Mouse (Mus musculus): ENCODE results near the gene Fgl2. TPM values are rescaled to one million over a fixed set of nuclear protein-coding genes. Genes with fewer than 3 reads are reported as not detected.
"Not testable (repeated sequence)": the region's sequence is repeated elsewhere in the genome, so short reads cannot be mapped to it uniquely, and the experiment has no call there.

Gene Fgl2
- 10 to 100 TPM; 34.2 to 38.5 TPM for total RNA-seq (2021)
- long read RNA-seq, experiment 1, transcript Fgl2-201 (2 exons, 3,788 nt), result major isoform, 24 of 30 reads
- long read RNA-seq, experiment 1, partial matches to known transcripts, result 6 of 30 reads
- long read RNA-seq, experiment 1, other reads (novel, unspliced or antisense), result 0 of 30 reads
- long read RNA-seq, experiment 2, transcript Fgl2-201 (2 exons, 3,788 nt), result major isoform, 25 of 31 reads
- long read RNA-seq, experiment 2, partial matches to known transcripts, result 0 of 31 reads
- long read RNA-seq, experiment 2, other reads (novel, unspliced or antisense), result 6 of 31 reads

DNA sequence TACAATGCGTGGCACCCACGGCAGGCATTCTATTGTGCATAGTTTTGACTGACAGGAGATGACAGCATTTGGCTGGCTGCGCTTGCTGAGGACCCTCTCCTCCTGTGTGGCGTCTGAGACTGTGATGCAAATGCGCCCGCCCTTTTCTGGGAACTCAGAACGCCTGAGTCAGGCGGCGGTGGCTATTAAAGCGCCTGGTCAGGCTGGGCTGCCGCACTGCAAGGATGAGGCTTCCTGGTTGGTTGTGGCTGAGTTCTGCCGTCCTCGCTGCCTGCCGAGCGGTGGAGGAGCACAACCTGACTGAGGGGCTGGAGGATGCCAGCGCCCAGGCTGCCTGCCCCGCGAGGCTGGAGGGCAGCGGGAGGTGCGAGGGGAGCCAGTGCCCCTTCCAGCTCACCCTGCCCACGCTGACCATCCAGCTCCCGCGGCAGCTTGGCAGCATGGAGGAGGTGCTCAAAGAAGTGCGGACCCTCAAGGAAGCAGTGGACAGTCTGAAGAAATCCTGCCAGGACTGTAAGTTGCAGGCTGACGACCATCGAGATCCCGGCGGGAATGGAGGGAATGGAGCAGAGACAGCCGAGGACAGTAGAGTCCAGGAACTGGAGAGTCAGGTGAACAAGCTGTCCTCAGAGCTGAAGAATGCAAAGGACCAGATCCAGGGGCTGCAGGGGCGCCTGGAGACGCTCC is at the start of gene Fgl2:
Gene Fgl2 (plus strand): TSS at position 150 of the 687 bp plus-strand sequence.
- intact Hi-C loops (cut with DNase I), result loop anchor here (5.0 kb wide), 1 partner anchor 40 kb away; no protein-coding TSS in a partner anchor
- DNase-seq, result peak; percentile 72 to 74

DNA sequence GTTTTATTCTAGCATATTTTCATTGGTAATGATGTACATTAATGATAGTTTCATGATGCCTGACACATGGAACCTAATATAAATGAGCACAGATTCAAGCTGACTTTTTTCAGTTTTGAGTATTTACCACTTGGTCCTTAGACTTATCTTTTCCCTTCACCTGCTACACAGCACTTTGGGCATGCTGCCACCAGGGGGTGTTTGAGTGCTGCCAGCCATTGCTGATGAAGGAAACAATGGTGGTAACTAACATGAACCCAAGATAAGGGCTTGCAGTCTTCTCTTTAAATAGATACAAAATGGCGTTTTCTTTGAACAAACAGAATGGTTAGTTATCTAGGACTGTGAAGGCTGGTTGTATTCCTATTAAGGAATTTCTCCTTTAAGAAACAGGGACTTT is 45.9 kb upstream of the Fgl2 start:
- intact Hi-C loops (cut with DNase I), result loop anchor here (2.0 to 5.0 kb wide), 2 partner anchors 96 to 256 kb away; no protein-coding TSS in a partner anchor

DNA sequence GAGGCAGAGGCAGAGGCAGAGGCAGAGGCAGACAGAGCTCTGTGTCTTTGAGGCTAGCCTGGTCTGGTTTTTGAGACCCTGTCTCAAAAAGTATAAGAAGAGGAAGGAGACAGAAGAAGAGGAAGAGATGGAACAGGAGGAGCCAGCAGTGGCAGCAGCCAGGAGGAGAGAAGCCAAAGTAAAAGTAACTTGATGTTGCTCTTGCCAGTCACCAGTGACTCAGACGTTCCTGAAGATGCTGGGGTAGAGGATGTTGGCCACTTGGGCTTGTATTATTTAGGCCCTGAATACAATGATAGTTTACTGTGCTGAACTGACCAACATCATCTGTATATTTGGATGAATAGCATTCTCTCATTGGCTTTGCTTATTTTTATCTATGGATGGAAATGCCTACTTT is 43.9 kb upstream of the Fgl2 start:
- intact Hi-C loops (cut with DNase I), result loop anchor here (5.0 kb wide), 1 partner anchor 254 kb away; no protein-coding TSS in a partner anchor
- DNase-seq, result peak in 1 of 2 experiments; percentile 13

More for the DNA sequence above, 45.9 kb upstream of the Fgl2 start:
- peak; percentile 63 to 79 for DNase-seq

DNA sequence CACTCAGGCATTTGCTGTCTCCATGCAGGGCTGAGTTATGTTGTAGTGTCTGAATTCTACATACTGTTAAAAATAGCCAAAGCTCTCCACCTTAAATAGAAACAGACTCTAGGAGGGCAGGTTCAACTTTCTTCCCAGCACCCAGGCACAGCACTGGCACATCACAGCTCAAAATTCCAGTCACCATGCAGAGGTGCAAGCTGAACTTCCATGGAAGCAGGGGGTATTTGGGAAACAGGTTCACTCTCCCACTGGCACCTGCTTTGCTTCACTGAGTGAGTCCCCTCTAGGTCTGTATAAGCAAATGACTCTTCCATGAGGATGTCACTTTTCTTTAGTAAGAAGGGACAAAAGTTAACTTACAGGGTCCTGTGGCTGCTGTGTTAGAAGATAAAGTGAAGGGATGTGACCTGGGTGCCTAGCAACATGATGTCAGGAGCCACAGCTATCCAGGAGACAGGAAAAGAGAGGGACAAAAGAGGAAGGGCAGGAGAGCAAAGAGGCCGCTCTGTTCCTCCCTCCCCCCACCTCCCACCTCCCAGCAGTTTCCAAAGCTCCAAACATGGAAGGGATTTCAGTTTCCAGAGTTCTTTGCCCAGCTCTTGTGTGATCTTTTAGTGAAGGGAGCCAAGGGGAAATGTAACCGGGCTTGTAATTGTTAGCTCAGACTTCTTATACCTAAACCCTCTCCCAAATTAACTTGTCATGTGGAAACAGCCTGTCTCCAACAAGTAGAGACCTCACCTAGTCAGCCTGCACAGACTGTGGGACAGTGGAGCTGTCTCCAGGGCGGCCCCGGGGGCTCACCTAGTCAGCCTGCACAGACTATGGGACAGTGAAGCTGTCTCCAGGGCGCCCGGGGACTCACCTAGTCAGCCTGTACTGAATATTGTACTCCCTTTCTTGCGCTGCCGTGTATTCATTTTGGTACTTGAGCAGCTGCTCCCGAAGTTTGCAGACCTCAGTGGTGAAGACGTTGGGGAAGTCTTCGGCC is 42.5 kb upstream of the Fgl2 start:
- peak; percentile 15 to 39 for DNase-seq
- intact Hi-C loops (cut with DNase I), result loop anchor here (5.0 kb wide), 2 partner anchors 42 to 252 kb away; partner anchors contain the start of gene Fgl2

DNA sequence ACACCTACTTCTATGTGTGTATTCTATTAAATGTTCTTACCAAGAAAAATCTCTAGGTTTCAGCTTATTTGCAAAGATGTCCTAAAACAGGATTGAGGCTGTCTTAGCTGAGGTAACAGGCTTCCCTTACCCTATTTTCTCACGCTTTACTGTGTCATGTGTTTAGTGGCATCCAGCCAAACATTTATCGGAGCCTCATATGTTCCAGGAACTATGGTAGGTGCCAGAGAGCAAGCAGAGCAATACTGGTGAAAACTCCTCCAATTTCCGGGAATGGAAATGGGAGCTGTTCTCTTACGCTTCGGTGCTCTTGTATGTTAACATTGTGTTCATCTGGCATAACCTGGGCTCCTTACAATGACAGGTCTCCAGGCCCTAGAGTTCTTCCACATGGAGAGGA is 40.8 kb upstream of the Fgl2 start:
- intact Hi-C loops (cut with DNase I), result loop anchor here (5.0 kb wide), 1 partner anchor 41 kb away; the partner anchor contains the start of gene Fgl2

DNA sequence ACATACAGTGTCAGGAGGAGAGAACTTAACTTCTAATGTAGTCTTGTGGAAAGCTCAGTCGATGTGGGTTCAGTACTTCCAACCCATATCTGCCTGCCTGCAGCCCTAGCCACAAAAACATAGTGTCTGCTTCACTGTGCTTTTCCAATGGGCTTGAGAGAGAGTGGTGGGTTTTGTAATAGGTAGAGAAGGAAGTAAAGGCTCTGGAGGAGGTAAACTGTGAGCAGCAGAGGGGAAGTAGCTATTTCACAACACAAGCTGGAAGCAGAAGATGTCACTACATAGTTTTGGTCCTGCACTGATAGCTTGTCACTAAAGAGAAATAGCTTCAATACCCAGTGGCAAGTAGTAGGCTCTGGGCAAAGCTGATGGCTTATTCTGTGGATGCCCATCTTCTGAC is 40.3 kb upstream of the Fgl2 start:
- intact Hi-C loops (cut with DNase I), result loop anchor here (5.0 kb wide), 1 partner anchor 40 kb away; the partner anchor contains the start of gene Fgl2
- DNase-seq, result no peak

More for the DNA sequence above, 40.8 kb upstream of the Fgl2 start:
- peak in 1 of 2 experiments; percentile 48 for DNase-seq

DNA sequence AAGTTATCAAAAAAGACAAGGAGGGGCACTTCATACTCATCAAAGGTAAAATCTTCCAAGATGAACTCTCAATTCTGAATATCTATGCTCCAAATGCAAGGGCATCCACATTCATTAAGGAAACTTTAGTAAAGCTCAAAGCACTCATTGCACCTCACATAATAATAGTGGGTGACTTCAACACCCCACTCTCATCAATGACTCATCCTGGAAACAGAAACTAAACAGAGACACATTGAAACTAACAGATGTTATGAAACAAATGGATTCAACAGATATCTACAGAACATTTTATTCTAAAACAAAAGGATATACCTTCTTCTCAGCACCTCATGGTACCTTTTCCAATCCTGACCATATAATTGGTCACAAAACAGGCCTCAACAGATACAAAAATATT is 30.2 kb upstream of the Fgl2 start:
- intact Hi-C loops (cut with DNase I); DNase-seq: not testable (repeated sequence)

DNA sequence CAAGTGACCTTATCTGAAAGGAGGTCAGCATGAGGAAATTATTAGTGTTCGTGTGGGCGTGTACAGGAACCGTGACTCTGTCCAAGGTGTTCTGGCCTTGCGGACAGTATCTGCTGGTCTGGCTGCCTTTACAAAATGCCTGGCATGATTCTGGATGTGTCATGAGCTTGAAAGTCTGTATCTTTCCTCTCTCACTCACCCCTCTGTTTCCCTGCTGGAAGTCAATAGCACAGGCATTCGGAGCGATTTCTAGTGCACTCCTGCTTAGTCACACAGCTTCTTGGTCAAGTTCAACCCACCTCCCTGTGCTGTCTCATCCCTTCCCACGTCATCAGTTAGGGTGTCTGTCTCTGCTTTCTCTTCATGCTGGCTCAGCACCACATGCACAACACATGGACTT is 24.1 kb upstream of the Fgl2 start:
- intact Hi-C loops (cut with DNase I), result no loop called here
- DNase-seq, result peak; percentile 16 to 33

DNA sequence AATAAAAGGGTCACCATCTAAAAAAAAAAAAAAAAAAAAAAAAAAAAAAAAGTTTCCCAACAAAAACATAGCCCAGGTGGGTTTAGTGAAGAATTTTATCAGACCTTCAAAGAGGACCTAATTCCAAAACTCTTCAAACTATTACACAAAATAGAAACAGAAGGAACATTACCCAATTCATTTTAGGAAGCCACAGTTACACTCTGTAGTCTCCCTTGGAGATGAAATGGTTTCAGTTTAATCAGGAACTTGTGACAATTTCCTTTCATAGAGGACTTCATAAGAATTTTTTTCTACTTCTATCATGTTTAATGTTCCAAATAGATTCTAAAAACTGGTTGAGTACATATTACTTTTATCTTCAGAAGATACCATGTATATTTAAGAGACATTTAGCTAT is 20.8 kb upstream of the Fgl2 start:
- no peak for DNase-seq
- intact Hi-C loops (cut with DNase I), result no loop called here

DNA sequence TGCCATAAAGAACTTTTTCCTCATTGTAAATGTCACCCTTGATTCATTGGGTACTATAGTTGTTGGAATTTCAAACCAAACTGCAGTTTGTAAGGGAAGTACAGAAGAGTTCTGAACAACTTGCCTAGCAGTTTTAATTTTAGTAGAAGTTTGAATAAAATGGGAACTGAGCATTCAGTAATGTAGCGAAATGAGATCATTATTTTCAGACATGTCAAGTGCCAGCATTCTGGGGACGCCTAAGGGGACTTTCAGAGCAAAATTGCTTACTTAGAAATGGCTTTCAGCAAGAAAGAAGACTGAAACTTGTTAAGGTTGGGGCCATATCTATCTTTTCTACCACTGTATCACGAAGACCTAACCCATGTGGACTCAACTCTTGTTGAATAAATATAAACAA is 13.8 kb upstream of the Fgl2 start:
- intact Hi-C loops (cut with DNase I), result no loop called here
- no peak for DNase-seq

DNA sequence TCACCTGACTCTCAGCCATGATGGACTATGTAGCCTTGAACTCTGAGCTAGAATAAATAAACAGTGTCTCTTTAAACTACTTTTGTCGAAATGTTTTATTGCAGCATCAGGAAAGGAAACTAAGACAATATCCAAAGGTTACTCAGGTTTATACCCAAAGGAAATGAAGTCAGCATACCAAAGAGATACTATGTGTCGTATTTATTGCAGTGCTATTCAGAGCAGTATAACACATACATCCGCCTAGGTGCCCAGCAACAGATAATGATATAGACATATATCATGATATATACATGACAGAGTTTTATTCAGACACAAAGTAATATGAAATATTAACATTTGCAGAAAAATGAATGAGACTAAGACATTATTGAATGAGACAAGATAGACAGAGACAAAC is 9.1 kb upstream of the Fgl2 start:
- intact Hi-C loops (cut with DNase I), result no loop called here
- DNase-seq, result no peak

DNA sequence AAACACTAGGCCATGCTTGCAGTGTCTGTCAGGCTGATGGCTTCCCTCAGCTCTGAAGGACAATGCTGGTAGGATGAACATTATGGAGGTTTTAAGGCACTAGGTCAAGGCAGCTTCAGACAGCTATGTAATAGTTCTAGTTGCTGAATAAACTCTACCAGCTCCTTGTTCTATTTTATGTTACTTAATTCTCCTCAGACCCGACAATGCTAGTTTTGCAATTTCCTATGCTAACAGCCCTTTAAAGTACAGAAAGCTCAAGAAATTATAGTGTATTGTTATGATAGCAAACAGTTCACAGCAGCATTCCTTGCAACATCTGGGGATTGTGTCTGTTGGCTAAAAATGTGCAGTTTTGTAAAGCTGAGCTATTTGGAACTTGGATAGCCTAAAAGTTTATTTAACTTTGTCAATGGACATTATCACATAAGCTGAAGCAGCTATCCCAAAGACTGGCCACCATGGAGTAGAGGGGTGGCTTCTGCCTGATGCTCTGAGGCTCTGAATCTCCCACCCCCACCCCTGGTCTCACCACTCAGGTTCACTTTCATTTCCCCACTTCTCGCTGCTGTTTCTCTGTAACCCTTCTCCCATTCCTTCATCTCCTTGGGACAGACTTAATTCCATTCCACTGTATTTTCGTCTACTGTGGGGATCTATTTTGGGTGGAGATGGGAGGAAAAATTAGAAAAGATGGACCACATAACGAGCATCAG is 5.9 kb upstream of the Fgl2 start:
- no peak for DNase-seq
- intact Hi-C loops (cut with DNase I), result no loop called here

DNA sequence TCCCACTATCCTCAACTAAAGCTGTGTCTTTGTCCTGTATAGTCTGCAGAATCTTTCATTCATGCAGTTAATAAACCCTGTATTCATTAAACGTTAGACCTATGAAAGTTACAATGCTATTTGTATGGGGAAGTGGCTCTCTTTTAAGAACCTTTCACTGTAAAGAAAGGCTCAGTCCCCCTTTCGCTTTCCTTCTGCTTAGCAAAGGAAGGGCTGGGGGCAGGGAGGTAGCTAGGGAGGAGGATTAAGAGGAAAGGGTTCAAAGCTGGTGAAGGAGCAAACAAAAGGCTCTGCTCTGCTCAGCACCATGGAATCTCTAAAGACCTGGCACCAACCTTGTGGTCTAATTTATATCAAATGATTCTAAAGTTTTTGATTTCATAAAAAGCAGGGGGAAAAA is 4.9 kb upstream of the Fgl2 start:
- intact Hi-C loops (cut with DNase I), result no loop called here
- DNase-seq, result no peak

DNA sequence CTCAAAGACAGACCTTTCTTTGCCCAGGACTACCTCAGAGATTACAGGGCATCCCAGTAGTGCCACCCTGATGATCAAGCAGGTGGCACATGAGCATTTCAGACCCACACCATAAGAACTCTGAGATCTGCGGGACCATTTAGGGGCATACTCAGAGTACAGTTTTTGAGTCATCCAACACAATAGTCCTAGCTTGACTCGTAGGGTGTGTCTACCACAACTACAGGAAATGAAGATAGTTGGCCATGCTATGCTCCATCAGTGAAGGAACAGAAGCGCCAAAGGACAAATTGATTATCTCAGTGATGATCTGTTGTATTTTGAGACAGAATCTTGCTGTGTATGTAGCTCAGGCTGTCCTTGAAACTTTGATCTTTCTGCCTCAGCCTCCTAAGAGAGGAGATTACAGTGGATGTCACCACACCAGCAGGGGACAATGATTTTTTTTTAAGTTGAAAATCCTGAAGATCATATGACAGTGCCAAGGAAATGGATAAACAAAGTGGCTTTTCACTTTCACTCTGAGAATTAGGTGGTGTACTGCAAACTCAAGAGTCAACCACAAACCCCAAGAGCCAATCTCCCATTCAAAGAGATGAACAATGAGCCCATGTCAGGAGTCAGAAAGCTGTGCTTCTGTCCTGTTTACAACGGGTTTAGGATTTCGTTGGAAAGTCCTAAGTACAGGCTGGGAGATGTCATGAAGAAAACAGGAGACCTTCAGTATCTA is 2.1 kb upstream of the Fgl2 start:
- intact Hi-C loops (cut with DNase I), result loop anchor here (5.0 kb wide), 1 partner anchor 38 kb away; no protein-coding TSS in a partner anchor

DNA sequence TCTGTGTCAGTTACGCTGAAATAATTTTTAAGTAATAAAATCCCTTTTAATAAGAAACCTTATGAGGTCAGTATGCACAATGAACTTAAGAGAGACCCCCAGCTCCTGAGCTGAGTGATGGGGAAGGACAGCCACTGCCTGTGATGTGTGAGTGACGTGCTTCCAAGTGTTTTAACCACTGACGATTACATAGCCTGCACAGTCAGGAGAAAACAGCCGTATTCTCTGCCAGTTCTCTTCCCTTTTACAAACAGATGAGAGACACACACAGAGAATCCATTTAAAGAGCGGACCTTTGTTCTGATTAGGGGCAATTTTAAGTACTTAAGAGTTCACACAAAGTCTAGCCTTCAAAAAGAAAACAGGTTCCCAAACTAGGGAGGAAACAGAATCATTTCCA is 522 bp upstream of the Fgl2 start:
- no peak for DNase-seq
- intact Hi-C loops (cut with DNase I), result loop anchor here (5.0 kb wide), 1 partner anchor 40 kb away; no protein-coding TSS in a partner anchor

More for the DNA sequence above, 2.1 kb upstream of the Fgl2 start:
- no peak for DNase-seq

DNA sequence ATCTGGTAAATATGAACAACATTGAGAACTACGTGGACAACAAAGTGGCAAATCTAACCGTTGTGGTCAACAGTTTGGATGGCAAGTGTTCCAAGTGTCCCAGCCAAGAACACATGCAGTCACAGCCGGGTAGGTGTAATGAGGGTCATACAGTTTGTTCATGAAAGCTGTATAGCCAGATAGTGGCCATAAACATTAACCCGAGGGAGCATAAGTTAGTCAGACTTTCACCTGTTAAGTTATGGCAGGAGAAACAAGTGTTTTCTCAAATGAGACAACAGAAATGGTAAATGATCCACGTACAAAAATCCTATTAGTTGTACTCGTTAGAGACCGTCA is 707 bp downstream of the Fgl2 start:
- intact Hi-C loops (cut with DNase I), result loop anchor here (5.0 kb wide), 1 partner anchor 41 kb away; no protein-coding TSS in a partner anchor
- DNase-seq, result no peak

DNA sequence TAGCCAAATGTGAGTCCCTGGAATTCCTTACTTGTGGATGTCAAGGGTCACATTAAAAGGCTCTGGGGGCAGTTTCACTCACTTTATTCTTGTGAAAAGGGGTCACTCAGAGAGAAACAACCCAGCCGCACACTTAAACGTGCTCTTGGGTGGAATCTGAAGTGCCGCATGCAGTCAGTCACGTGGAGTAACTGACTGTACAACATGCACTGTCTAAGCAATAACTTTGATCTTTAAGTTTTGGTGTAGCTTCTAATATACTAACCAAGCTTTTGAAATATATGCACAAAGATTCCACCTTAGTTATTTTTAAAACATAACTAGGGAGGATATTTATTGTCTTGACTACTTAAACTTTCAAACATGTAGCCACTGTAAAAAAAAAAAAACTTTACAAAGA is 4.5 kb downstream of the Fgl2 start:
- DNase-seq, result no peak
- intact Hi-C loops (cut with DNase I), result no loop called here

DNA sequence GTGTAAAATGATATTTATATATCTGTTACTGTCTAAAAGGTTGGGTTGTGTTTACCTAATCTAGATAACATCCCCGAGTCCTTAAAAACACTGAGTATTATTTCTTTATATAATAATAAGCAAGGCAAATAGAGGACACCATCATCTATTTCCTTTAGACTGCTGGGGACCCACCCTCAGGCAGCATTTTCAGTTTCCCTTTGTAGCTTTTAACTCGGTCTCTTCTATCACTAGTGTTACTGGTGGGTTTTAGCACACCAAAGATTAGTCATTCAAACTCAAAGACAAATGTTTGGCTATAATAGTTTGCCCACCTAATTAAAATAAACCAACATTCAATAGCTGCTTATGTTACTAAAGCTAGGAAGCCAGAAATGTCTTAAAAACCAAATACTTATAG is 6.0 kb downstream of the Fgl2 start:
- intact Hi-C loops (cut with DNase I), result no loop called here
- DNase-seq, result no peak

DNA sequence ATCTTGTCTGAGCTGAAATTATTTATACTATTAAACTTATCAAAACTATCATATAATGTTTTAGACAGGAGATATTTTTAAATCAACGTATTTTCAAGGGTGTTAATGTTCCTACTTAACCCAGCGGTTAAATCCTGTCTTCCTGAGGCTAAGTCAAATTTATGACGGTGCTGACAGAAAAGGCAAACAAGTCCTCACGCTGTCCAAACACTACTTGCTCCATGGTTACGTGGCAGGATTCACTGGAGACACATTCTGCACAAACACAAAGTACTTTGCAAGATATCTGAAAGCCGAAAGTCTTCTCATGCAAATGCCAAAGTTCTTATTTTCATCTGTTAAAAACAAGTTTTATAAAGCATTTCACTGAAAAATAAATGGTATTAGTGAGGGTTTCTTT is 9.5 kb downstream of the Fgl2 start:
- intact Hi-C loops (cut with DNase I), result no loop called here
- DNase-seq, result no peak

All from heart, postnatal 14 days (tissue).